Mouse (Mus musculus): Measurements from ENCODE around the gene Acat1. TPM values are rescaled to one million over a fixed set of nuclear protein-coding genes. Genes with fewer than 3 reads are reported as not detected.

Gene Acat1
- 332 and 340 TPM in 2 replicates for polyA plus RNA-seq (2015; fragmentation: Nextera tagmentation; extraction: Ambion mirVana)

- peak within 1 kb of the TSS; percentile 64 for H3K4me3 ChIP-seq (ENCODE audit: low read depth, low read length)
- TF ChIP-seq CTCF (IDR thresholded peaks at IDR 0.05; ENCODE audit: low read depth) (no peak), EP300 (IDR thresholded peaks at IDR 0.05; ENCODE audit: low read depth) (peak; percentile 9; the same call in 1 of the 2 replicates)
- H3K27ac ChIP-seq (ENCODE audit: low read depth): peak within 1 kb of the TSS; percentile 95
- DNase-seq (peak; percentile 95), ATAC-seq (peak; percentile 94)
- peak within 1 kb of the TSS; percentile 81 for H3K4me2 ChIP-seq (ENCODE audit: low read depth, low read length)
- no peaks in the 10 kb centered on the region for H3K9me3 ChIP-seq (ENCODE audit: low read length)
- no peaks in the 10 kb centered on the region for H3K27me3 ChIP-seq (ENCODE audit: insufficient read depth, low read length)
- WGBS (ENCODE audit: insufficient replicate concordance): 3% methylated on average over 46 of the region's 52 CpGs
- H3K36me3 ChIP-seq (replicated peaks; ENCODE audit: insufficient read depth, low read length): no peaks in the 10 kb centered on the region
- peak within 1 kb of the TSS; percentile 83 for H3K9ac ChIP-seq (replicated peaks)
- peaks cover 14% of the 10 kb centered on the region for H3K4me1 ChIP-seq (ENCODE audit: insufficient read depth)
Observed at GRCm38 (mm10) chr9:53609968-53610781, at the start of gene Acat1. Gene Acat1 (minus strand): TSS chr9:53610382.

GRCm38 (mm10) chr9:53634796-53635195 lies 24.6 kb upstream of the Acat1 start:
- H3K4me3 ChIP-seq (ENCODE audit: low read depth, low read length): no peak overlapping the region
- no peaks in the 10 kb centered on the region for H3K9me3 ChIP-seq (ENCODE audit: low read length)
- DNase-seq (no peak), ATAC-seq (no peak)
- H3K4me1 ChIP-seq (ENCODE audit: insufficient read depth): no peaks in the 10 kb centered on the region
- no peak for TF ChIP-seq EP300 (IDR thresholded peaks at IDR 0.05; ENCODE audit: low read depth)
- TF ChIP-seq CTCF (IDR thresholded peaks at IDR 0.05; ENCODE audit: low read depth): no peak
- H3K27ac ChIP-seq (ENCODE audit: low read depth): no peak overlapping the region
- WGBS (ENCODE audit: insufficient replicate concordance): 91% methylated on average over 6 of the region's 6 CpGs
- no peak overlapping the region for H3K9ac ChIP-seq (replicated peaks)
- no peaks in the 10 kb centered on the region for H3K27me3 ChIP-seq (ENCODE audit: insufficient read depth, low read length)
- no peak overlapping the region for H3K4me2 ChIP-seq (ENCODE audit: low read depth, low read length)
- H3K36me3 ChIP-seq (replicated peaks; ENCODE audit: insufficient read depth, low read length): peaks cover 42% of the 10 kb centered on the region

GRCm38 (mm10) chr9:53615246-53615645 lies 5.1 kb upstream of the Acat1 start:
- no peak for ATAC-seq
- WGBS (ENCODE audit: insufficient replicate concordance): 75% methylated on average over 8 of the region's 8 CpGs

GRCm38 (mm10) chr9:53614286-53614685 lies 4.1 kb upstream of the Acat1 start:
- Histone ChIP-seq H3K9me3 (ENCODE audit: low read length) (no peaks in the 10 kb centered on the region), H3K9ac (replicated peaks) (no peak overlapping the region), H3K4me3 (ENCODE audit: low read depth, low read length) (no peak overlapping the region), H3K27ac (ENCODE audit: low read depth) (no peak overlapping the region), H3K36me3 (replicated peaks; ENCODE audit: insufficient read depth, low read length) (peaks cover 4% of the 10 kb centered on the region; the same call in 1 of the 2 replicates), H3K4me2 (ENCODE audit: low read depth, low read length) (no peak overlapping the region), H3K4me1 (ENCODE audit: insufficient read depth) (no peaks in the 10 kb centered on the region; the same call in 1 of the 2 replicates), H3K27me3 (ENCODE audit: insufficient read depth, low read length) (no peaks in the 10 kb centered on the region)
- TF ChIP-seq EP300 (IDR thresholded peaks at IDR 0.05; ENCODE audit: low read depth) (no peak), CTCF (IDR thresholded peaks at IDR 0.05; ENCODE audit: low read depth) (no peak)
- WGBS (ENCODE audit: insufficient replicate concordance): 70% methylated on average over 4 of the region's 4 CpGs
- no peak for DNase-seq
- no peak for ATAC-seq

More at GRCm38 (mm10) chr9:53615246-53615645, 5.1 kb upstream of the Acat1 start:
- no peak overlapping the region for H3K9ac ChIP-seq (replicated peaks)
- no peak overlapping the region for H3K4me3 ChIP-seq (ENCODE audit: low read depth, low read length)
- H3K27ac ChIP-seq (ENCODE audit: low read depth): no peak overlapping the region
- peaks cover 6% of the 10 kb centered on the region for H3K36me3 ChIP-seq (replicated peaks; ENCODE audit: insufficient read depth, low read length)
- H3K4me1 ChIP-seq (ENCODE audit: insufficient read depth): no peaks in the 10 kb centered on the region
- DNase-seq: no peak
- no peak for TF ChIP-seq EP300 (IDR thresholded peaks at IDR 0.05; ENCODE audit: low read depth)
- H3K9me3 ChIP-seq (ENCODE audit: low read length): no peaks in the 10 kb centered on the region
- no peak overlapping the region for H3K4me2 ChIP-seq (ENCODE audit: low read depth, low read length)
- H3K27me3 ChIP-seq (ENCODE audit: insufficient read depth, low read length): no peaks in the 10 kb centered on the region

GRCm38 (mm10) chr9:53609306-53609967 lies 745 bp downstream of the Acat1 start:
- Histone ChIP-seq H3K36me3 (replicated peaks; ENCODE audit: insufficient read depth, low read length) (no peaks in the 10 kb centered on the region), H3K4me2 (ENCODE audit: low read depth, low read length) (peak overlapping the region; percentile 81), H3K9me3 (ENCODE audit: low read length) (no peaks in the 10 kb centered on the region), H3K27me3 (ENCODE audit: insufficient read depth, low read length) (no peaks in the 10 kb centered on the region), H3K9ac (replicated peaks) (peak overlapping the region; percentile 83), H3K4me3 (ENCODE audit: low read depth, low read length) (peak overlapping the region; percentile 64), H3K27ac (ENCODE audit: low read depth) (peak overlapping the region; percentile 95), H3K4me1 (ENCODE audit: insufficient read depth) (peaks cover 22% of the 10 kb centered on the region)
- ATAC-seq (no peak), DNase-seq (no peak)
- WGBS (ENCODE audit: insufficient replicate concordance): 49% methylated on average over 12 of the region's 12 CpGs
- TF ChIP-seq CTCF (IDR thresholded peaks at IDR 0.05; ENCODE audit: low read depth): no peak
- TF ChIP-seq EP300 (IDR thresholded peaks at IDR 0.05; ENCODE audit: low read depth): no peak

- Histone ChIP-seq H3K36me3 (replicated peaks; ENCODE audit: insufficient read depth, low read length) (no peaks in the 10 kb centered on the region), H3K4me2 (ENCODE audit: low read depth, low read length) (peak overlapping the region; percentile 81), H3K4me3 (ENCODE audit: low read depth, low read length) (peak overlapping the region; percentile 64), H3K27me3 (ENCODE audit: insufficient read depth, low read length) (no peaks in the 10 kb centered on the region), H3K27ac (ENCODE audit: low read depth) (peak overlapping the region; percentile 95), H3K9ac (replicated peaks) (peak overlapping the region; percentile 83; the same call in 1 of the 2 replicates), H3K9me3 (ENCODE audit: low read length) (no peaks in the 10 kb centered on the region), H3K4me1 (ENCODE audit: insufficient read depth) (peaks cover 35% of the 10 kb centered on the region)
- no peak for ATAC-seq
- TF ChIP-seq EP300 (IDR thresholded peaks at IDR 0.05; ENCODE audit: low read depth) (no peak), CTCF (IDR thresholded peaks at IDR 0.05; ENCODE audit: low read depth) (no peak)
- DNase-seq: no peak
- WGBS (ENCODE audit: insufficient replicate concordance): 71% methylated on average over 4 of the region's 4 CpGs
Observed at GRCm38 (mm10) chr9:53607816-53608215, 2.4 kb downstream of the Acat1 start.
